Mouse (Mus musculus) midbrain, embryonic 14.5 days (tissue): ENCODE measurements around the gene Cdca4. TPM values are rescaled to one million over a fixed set of nuclear protein-coding genes. Genes with fewer than 3 reads are reported as not detected.
A peak's percentile ranks its signal among the peaks of the same experiment; 100 is the strongest.

Source experiments
- ATAC-seq: fragments of 200-750 bp; cut with Nextera tagmentation; 2 replicates; pipeline ENCODE4 v1.8.0; 2017; ENCODE audit warnings: moderate number of reproducible peaks, moderate library complexity; ENCODE audit not compliant: low FRiP score, low TSS enrichment
- DNase-seq: peaks from one replicate; pipeline ENCODE4 v3.0.0-alpha.2; 2015
- H3K27ac ChIP-seq: fragments of 300-500 bp; sonication (generic); replicated peaks from 2 replicates; pipeline ENCODE4 v1.5.1; 2014; ENCODE audit warnings: mild to moderate bottlenecking, low read depth, low read length, moderate library complexity
- H3K27me3 ChIP-seq: fragments of 300-500 bp; sonication (generic); 2 replicates; pipeline ENCODE4 v1.6.1; 2014; ENCODE audit warnings: low read length, control low read depth, mixed read lengths; ENCODE audit not compliant: control insufficient read depth, insufficient read depth
- H3K36me3 ChIP-seq: fragments of 300-500 bp; sonication (generic); 2 replicates; pipeline ENCODE4 v1.6.1; 2014; ENCODE audit warnings: low read length, control low read depth; ENCODE audit not compliant: control insufficient read depth, insufficient read depth
- H3K4me1 ChIP-seq: fragments of 300-500 bp; sonication (generic); 2 replicates; pipeline ENCODE4 v1.6.1; 2014; ENCODE audit warnings: mild to moderate bottlenecking, antibody characterized with exemption, low read length, control low read depth; ENCODE audit not compliant: control insufficient read depth, insufficient read depth
- H3K4me2 ChIP-seq: fragments of 300-500 bp; sonication (generic); 2 replicates; pipeline ENCODE4 v1.6.1; 2014; ENCODE audit warnings: mild to moderate bottlenecking, low read length, moderate library complexity
- H3K4me3 ChIP-seq: fragments of 300-500 bp; sonication (generic); replicated peaks from 2 replicates; pipeline ENCODE4 v1.5.1; 2014; ENCODE audit warnings: low read depth, low read length
- H3K9ac ChIP-seq: fragments of 300-500 bp; sonication (generic); replicated peaks from 2 replicates; pipeline ENCODE4 v1.6.1; 2014; ENCODE audit warnings: mild to moderate bottlenecking, low read length, moderate library complexity
- H3K9me3 ChIP-seq: fragments of 300-500 bp; sonication (generic); 2 replicates; pipeline ENCODE4 v1.6.1; 2016; ENCODE audit warnings: low read length, control low read depth, mixed read lengths; ENCODE audit not compliant: control insufficient read depth
- WGBS: fragments of 180-500 bp; shearing (Covaris S2); extraction: QIAGEN DNeasy Blood & Tissue Kit; methylation state at CpG from one replicate; pipeline ENCODE4 v1.1.7; 2014; 5-methylcytosine and 5-hydroxymethylcytosine counted together
- polyA plus RNA-seq: library from polyadenylated mRNA; unstranded; fragments of >200 nt; fragmentation: Nextera tagmentation; extraction: Ambion mirVana; gene quantifications from 2 replicates; pipeline ENCODE4 v1.2.1, GENCODE M21; 2014

The Cdca4 gene
- 45.0 and 60.8 TPM in 2 replicates for polyA plus RNA-seq

DNA sequence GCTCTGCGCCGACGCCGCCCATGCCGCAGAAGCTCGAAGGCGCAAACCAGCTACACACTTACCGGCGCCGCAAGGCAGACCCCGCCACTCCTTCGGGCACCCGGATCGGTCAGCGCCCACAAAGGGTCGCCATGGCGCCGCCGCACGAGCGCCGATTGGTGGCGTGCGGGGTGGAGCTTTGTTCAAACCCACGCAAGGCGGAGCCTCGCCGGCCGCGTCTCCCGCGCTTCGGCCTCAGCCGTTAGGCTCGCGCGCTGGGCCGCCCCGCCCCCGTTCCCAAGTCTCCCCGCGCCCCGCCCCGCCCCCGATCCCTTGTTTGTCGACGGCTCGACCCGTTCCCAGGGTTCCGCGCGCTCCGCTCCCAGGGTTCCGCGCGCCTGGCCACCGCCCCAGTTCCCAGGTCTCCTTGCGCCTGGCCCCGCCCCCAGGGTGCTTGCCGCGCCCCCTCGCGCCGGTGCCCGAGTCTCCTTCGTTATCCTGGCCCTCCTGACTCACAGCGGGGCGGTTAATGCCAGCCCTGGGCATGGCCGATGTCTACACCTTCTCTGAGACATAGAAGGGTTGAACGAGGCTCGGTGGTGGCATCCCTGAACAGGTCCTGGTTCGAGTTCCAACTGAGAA lies at the start of gene Cdca4:
Gene Cdca4 (minus strand): TSS at position 180 of the 621 bp plus-strand sequence.
- Histone ChIP-seq H3K27ac (peak within 1 kb of the TSS; percentile 94), H3K9me3 (no peaks in the 10 kb centered on the region), H3K9ac (peak within 1 kb of the TSS; percentile 94), H3K4me1 (peaks cover 31% of the 10 kb centered on the region), H3K4me2 (peak within 1 kb of the TSS; percentile 92), H3K4me3 (peak within 1 kb of the TSS; percentile 96), H3K36me3 (peaks cover 32% of the 10 kb centered on the region), H3K27me3 (no peaks in the 10 kb centered on the region)
- DNase-seq (peak; percentile 100), ATAC-seq (peak; percentile 96)
- WGBS, result under 1% methylated on average over 72 of the region's 72 CpGs

DNA sequence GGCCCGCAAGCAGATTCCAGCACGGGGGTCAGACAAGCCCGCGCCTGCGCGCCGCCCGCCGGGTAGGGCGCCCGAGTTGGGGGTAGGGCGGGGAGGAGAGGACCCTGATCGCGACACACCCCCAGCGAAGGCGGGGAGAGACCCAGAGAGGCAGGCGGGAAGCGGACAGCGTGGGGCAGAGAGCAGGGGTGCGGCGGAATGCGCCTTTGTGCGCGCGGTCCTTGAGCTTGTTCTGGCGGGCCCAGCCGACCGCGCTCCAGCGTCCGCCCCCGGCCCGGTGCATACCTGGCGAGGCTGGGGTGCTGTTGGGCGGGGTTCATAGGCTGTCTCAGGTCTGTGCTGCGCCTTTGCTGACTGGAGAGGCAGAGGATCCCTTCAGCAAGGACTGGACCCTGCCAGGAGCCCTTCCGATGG lies 48.4 kb upstream of the Cdca4 start:
- no peaks in the 10 kb centered on the region for H3K36me3 ChIP-seq
- peak overlapping the region; percentile 23; the same call in 1 of the 2 replicates for H3K9ac ChIP-seq
- DNase-seq (peak; percentile 27), ATAC-seq (no peak)
- H3K4me1 ChIP-seq, result peaks cover 10% of the 10 kb centered on the region; the same call in 1 of the 2 replicates
- H3K4me2 ChIP-seq, result peak overlapping the region; percentile 49
- H3K27ac ChIP-seq, result no peak overlapping the region
- H3K9me3 ChIP-seq, result no peaks in the 10 kb centered on the region
- peaks cover 55% of the 10 kb centered on the region for H3K27me3 ChIP-seq
- H3K4me3 ChIP-seq, result peak overlapping the region; percentile 29
- 1% methylated on average over 37 of the region's 37 CpGs for WGBS

DNA sequence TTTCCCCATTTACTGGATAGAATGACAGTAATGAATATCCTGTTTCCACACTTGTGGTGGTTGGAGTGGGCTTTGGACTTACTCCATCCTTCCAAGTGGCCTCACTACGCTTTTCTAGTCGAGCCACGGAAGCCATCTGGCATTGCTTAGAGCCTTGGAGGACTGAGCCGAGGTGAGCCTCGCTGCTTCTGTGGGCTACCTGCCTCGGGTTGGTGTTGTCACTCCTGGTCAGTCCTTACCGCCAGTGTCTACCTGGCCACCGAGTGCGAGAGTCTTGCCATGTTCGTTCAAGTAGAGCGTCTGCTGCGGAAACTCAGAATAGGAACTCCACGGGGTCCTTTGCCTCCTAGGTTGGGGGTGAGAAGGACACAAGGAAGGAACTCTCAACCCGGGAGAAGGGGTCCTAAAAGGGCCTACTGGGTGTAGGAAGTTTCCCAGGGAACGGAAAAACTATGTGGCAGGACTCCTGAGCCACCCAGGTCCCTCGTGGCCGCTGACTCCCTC lies 47.9 kb upstream of the Cdca4 start:
- DNase-seq, result no peak
- H3K27me3 ChIP-seq, result peaks cover 55% of the 10 kb centered on the region
- peak overlapping the region; percentile 29 for H3K4me3 ChIP-seq
- no peak overlapping the region for H3K27ac ChIP-seq
- H3K4me1 ChIP-seq, result peaks cover 10% of the 10 kb centered on the region; the same call in 1 of the 2 replicates
- H3K9ac ChIP-seq, result 0 out of 2 replicates have a peak overlapping the region, but pooled peaks have one; percentile 23
- H3K36me3 ChIP-seq, result no peaks in the 10 kb centered on the region
- H3K4me2 ChIP-seq, result peak overlapping the region; percentile 49
- 7% methylated on average over 17 of the region's 17 CpGs for WGBS
- ATAC-seq, result no peak
- no peaks in the 10 kb centered on the region for H3K9me3 ChIP-seq

DNA sequence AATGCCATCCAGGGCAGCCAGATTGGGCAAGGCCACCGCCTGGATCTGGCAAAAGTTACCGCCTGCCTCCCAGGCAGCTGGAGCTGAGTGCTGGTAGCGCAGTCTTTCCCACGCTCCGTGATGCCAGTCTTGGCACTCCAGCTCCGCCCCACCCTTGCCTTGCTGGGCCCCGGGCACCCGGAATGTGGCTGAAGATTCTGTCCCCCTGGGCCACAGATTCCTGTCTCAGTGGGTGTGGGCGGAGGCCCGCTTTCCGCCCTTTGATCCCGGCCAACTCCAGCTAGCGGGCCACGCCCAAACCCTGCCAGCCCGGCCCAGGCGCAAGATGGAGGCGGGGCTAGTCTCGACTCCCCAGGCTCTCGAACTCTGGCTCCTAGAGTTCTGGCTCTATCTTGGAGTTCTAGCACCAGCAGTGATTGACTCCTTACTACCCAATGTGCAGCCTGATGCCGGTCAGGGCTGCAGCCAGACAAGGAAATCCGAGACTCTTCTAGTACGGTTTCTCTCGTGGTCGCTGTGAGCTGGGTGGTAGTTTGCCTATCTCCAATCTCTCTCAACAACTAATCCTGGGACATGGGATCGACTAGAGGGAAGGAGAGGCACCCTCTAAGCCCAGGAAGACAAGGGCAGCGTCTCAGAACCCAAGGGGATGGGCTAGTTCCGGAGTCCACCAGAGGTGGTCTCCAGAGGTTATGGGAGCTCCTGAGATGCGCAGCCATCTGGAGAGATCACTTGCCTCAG lies 47.3 kb upstream of the Cdca4 start:
- no peak overlapping the region for H3K27ac ChIP-seq
- no peak overlapping the region for H3K9ac ChIP-seq
- 0 out of 2 replicates have a peak overlapping the region, but pooled peaks have one; percentile 15 for H3K4me2 ChIP-seq
- no peaks in the 10 kb centered on the region for H3K36me3 ChIP-seq
- H3K27me3 ChIP-seq, result peaks cover 55% of the 10 kb centered on the region
- DNase-seq (peak; percentile 21), ATAC-seq (no peak)
- H3K4me3 ChIP-seq, result no peak overlapping the region
- no peaks in the 10 kb centered on the region for H3K9me3 ChIP-seq
- H3K4me1 ChIP-seq, result peaks cover 10% of the 10 kb centered on the region; the same call in 1 of the 2 replicates
- 4% methylated on average over 28 of the region's 28 CpGs for WGBS

DNA sequence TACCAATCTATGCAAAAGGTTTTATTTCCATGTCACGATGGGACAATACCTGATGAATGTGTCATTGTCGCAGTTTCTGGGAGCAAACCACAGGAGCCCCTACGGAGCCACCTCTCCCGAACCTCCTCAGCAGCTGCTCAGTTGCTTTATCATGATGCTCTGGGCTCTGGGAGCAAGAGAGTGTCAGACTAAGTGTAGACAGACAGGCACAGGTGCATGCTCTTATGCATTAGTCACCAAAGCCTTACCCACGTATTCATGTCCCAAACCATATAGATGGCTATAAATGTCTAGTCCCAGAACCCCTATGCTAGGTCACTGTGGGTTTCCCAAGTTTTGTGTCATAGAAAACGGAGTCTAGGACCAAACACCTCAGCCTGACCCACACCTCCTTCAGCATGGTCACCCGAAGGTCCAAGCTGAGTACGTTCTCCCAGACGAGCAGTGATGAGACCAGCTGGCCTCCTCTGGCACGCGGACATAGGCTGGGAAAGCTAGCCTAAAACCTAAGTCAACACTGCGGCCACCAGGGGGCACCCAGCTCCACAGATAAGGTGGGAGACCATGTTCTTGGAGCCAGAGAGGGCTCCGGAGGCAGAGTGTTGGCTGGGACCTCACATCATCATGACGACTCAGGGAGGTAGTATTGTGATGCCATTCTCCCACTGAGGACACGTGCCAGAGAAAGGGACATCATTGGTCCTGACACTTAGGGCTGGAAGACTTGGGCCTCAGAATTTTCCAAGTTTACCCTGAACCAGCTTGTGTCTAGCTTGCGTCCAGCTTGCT lies 46.2 kb upstream of the Cdca4 start:
- no peak overlapping the region for H3K27ac ChIP-seq
- WGBS, result 25% methylated on average over 16 of the region's 16 CpGs

DNA sequence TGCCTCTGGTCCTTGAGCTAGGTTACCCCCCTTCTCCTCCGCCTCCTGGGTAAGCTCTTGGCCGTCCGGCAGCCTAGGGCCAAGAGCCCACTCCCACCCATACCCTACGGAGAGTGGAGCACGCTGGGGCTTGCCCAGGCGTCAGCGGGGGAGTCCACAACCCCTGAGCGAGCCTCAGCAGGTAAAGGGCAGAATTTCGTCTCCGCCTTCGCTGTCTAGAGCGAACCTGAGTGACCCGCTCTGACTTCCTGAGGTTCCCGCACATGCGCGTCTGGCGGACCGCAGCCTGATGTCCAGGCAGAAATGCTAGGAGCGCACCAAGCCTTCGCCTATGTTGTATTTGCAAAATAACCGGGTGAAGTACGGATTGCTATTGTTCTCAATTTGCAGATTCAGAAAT lies 45.0 kb upstream of the Cdca4 start:
- Histone ChIP-seq H3K27ac (no peak overlapping the region), H3K4me1 (peaks cover 10% of the 10 kb centered on the region; the same call in 1 of the 2 replicates), H3K9ac (no peak overlapping the region), H3K4me2 (peak overlapping the region; percentile 49), H3K36me3 (no peaks in the 10 kb centered on the region), H3K9me3 (no peaks in the 10 kb centered on the region), H3K4me3 (peak overlapping the region; percentile 24), H3K27me3 (peaks cover 55% of the 10 kb centered on the region)
- ATAC-seq (no peak), DNase-seq (peak; percentile 35)
- WGBS, result 17% methylated on average over 22 of the region's 22 CpGs

More for the DNA sequence above, 46.2 kb upstream of the Cdca4 start:
- no peak overlapping the region for H3K4me2 ChIP-seq
- DNase-seq (peak; percentile 92), ATAC-seq (peak; percentile 52; the same call in 1 of the 2 replicates)
- H3K4me1 ChIP-seq, result peaks cover 10% of the 10 kb centered on the region; the same call in 1 of the 2 replicates
- no peak overlapping the region for H3K9ac ChIP-seq
- no peak overlapping the region for H3K4me3 ChIP-seq
- peaks cover 55% of the 10 kb centered on the region for H3K27me3 ChIP-seq
- H3K9me3 ChIP-seq, result no peaks in the 10 kb centered on the region
- H3K36me3 ChIP-seq, result no peaks in the 10 kb centered on the region

DNA sequence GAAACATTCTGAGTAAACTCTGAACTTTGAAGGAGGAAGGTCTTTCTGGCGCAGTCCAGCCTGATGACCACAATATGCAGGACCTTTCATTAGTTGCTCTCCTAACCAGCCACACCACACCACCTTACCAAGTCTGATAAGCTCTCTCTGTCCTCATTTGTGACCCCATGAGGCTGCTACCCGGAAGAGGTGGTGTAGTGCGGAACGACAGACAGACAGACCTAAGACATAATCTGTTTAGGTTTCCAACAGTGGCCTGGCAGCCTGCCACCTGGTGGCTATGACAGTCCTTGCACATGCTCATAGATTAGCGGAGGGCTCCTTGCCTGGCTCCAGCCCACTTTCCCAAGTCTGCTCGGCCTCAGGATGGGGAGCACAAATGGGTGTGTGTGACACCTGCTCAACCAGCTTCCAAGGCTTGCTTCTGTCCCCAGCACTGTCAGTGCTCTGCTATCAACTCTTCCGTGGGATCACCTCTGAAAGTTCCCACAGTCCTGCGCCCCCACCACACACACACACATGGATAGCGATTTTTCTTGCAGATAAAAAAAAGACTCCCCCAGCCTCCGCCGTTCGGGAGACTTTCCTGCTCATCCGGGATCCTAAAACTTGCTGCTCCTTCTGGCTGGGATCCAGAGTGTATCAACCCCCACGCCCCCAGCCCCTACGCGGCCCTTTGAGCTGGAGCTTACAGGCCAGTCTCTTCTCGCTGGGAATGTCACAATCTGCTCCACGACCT lies 44.4 kb upstream of the Cdca4 start:
- DNase-seq, result peak; percentile 86
- Histone ChIP-seq H3K9me3 (no peaks in the 10 kb centered on the region), H3K27ac (no peak overlapping the region), H3K4me3 (peak overlapping the region; percentile 24), H3K4me2 (peak overlapping the region; percentile 49), H3K27me3 (peaks cover 50% of the 10 kb centered on the region), H3K9ac (no peak overlapping the region), H3K4me1 (peaks cover 10% of the 10 kb centered on the region; the same call in 1 of the 2 replicates), H3K36me3 (no peaks in the 10 kb centered on the region)
- no peak for ATAC-seq
- WGBS, result 22% methylated on average over 18 of the region's 18 CpGs
